Mouse (Mus musculus) ES-Bruce4 (cell line): ENCODE data around the gene 2700049A03Rik.

Source experiments
- CTCF ChIP-seq: IDR thresholded peaks from one replicate; pipeline ENCODE4 v1.8.1; 2011; ENCODE audit warnings: low read depth, low read length
- EP300 ChIP-seq: IDR thresholded peaks from 2 replicates; pipeline ENCODE4 v1.6.1; 2011; ENCODE audit warnings: low read depth, low read length; ENCODE audit not compliant: insufficient read depth

DNA sequence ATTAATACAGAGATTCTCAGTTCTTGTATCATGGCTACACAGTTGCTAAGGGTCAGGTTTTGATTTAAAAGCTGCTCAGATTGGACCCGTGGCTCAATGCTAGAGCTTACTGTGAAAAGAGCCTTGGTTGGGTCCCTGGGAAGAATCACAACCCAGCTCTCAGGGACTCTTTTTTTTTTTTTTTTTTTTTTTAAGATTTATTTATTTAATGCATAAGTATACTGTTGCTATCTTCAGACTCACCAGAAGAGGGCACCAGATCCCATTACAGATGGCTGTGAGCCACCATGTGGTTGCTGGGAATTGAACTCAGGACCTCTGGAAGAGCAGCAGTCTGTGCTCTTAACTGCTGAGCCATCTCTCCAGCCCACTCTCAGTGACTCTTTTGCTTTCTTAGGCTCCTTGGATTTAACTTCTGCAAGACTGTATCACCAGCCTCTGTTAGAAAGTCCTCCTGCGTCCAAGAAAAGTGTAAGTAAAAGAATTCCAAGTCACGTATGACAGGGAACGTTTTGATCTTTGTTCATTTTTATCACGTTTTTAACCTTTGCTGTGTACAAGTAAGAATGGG lies 2.7 kb downstream of the 2700049A03Rik start:
- TF ChIP-seq EP300 (no peak), CTCF (no peak)
